In the genomic region with DNA sequence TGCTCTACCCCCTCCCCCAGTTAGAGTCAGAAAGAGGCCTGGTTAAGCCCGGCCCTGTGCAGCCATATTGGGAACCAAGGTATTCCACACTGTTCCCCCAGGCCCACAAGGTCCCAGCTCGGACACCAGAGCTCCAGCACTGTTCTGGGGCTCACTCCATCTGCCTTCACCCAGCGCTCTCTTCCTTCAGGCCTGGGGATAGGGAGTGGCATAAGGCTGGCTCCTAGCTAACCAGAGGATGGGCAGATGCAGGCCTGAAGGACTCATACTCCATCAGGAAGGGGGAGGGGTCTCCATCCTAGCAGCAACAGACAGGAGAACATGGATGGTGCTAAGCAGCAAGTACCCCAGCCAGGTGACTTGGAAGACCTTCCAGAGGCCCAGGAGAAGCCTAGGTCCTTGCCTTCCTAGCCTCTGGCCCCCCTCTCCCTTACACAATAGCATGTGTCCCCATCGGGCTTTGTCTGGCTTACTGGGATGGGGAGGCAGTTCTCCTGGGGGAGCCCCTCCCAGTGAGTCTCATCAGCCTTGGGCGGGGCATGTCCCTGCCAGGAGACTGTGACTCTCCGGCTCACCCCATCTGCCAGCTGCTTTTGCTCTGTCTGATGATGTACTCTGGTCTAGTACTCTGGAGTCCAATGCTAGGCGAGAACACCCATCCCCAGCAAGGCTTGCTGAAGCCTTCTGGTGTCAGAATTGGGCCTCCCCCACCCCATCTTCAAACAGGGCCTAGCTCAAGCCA, we compare ENCODE assay signal across 7 mouse cellular contexts. TPM values are rescaled to one million over a fixed set of nuclear protein-coding genes. Genes with fewer than 3 reads are reported as not detected.
A peak's percentile ranks its signal among the peaks of the same experiment; 100 is the strongest.
DNase-seq lines count a peak whose midpoint lies in the region; ATAC-seq lines count a peak whose summit lies in the region.

No protein-coding gene starts in this region.

- H3K4me1 ChIP-seq in liver, embryonic 11.5 days (replicated peaks; ENCODE audit: control insufficient read depth, insufficient read depth, low read length): peaks cover 10% of the 10 kb centered on the region
- H3K4me1 ChIP-seq in forebrain, embryonic 15.5 days: peaks cover 43% of the 10 kb centered on the region
- peaks cover 35% of the 10 kb centered on the region for H3K4me1 ChIP-seq in liver, embryonic 15.5 days (replicated peaks)

- no peak overlapping the region for H3K27ac ChIP-seq in liver, embryonic 11.5 days (ENCODE audit: low read depth, low read length)
- peak overlapping the region; percentile 79 for H3K27ac ChIP-seq in forebrain, embryonic 15.5 days (replicated peaks)
- no peak overlapping the region for H3K27ac ChIP-seq in liver, embryonic 15.5 days (replicated peaks)

- H3K4me2 ChIP-seq in liver, embryonic 11.5 days: peak overlapping the region; percentile 75
- peak overlapping the region; percentile 87 for H3K4me2 ChIP-seq in forebrain, embryonic 15.5 days (replicated peaks)
- H3K4me2 ChIP-seq in liver, embryonic 15.5 days: peak overlapping the region; percentile 77

- WGBS in liver, embryonic 11.5 days: 65% methylated on average over 7 of the region's 7 CpGs
- 54% methylated on average over 7 of the region's 7 CpGs for WGBS in forebrain, embryonic 15.5 days
- WGBS in liver, embryonic 15.5 days (ENCODE audit: insufficient replicate concordance): 49% methylated on average over 7 of the region's 7 CpGs

- no peaks in the 10 kb centered on the region for H3K9me3 ChIP-seq in liver, embryonic 11.5 days (ENCODE audit: control insufficient read depth, low read length)
- H3K9me3 ChIP-seq in forebrain, embryonic 15.5 days: no peaks in the 10 kb centered on the region
- H3K9me3 ChIP-seq in liver, embryonic 15.5 days (replicated peaks): no peaks in the 10 kb centered on the region

- no peaks in the 10 kb centered on the region for H3K36me3 ChIP-seq in liver, embryonic 11.5 days (ENCODE audit: control insufficient read depth, insufficient read depth, low read length)
- peaks cover 20% of the 10 kb centered on the region for H3K36me3 ChIP-seq in forebrain, embryonic 15.5 days
- H3K36me3 ChIP-seq in liver, embryonic 15.5 days (replicated peaks): no peaks in the 10 kb centered on the region

- H3K9ac ChIP-seq in liver, embryonic 11.5 days (ENCODE audit: low read depth, low read length): no peak overlapping the region
- peak overlapping the region; percentile 96 for H3K9ac ChIP-seq in forebrain, embryonic 15.5 days (replicated peaks)
- H3K9ac ChIP-seq in liver, embryonic 15.5 days: no peak overlapping the region

- DNase-seq in liver, embryonic 11.5 days (ENCODE audit: low spot score): no peak
- no peak for DNase-seq in liver
- DNase-seq in cerebellum, adult 18-20 months: peak; percentile 31 to 38
- DNase-seq in embryo, embryonic 11 days: no peak
- no peak for DNase-seq in adrenal gland, adult 2 months

- no peak for ATAC-seq in liver, embryonic 11.5 days (replicated peaks; ENCODE audit: low FRiP score)
- peak; percentile 6; the same call in 1 of the 2 replicates for ATAC-seq in forebrain, embryonic 15.5 days (replicated peaks)
- no peak for ATAC-seq in liver, embryonic 15.5 days (ENCODE audit: insufficient read depth)

- peaks cover 89% of the 10 kb centered on the region for H3K27me3 ChIP-seq in liver, embryonic 11.5 days (replicated peaks; ENCODE audit: control insufficient read depth, insufficient read depth, low read length)
- peaks cover 27% of the 10 kb centered on the region for H3K27me3 ChIP-seq in forebrain, embryonic 15.5 days
- peaks cover 96% of the 10 kb centered on the region for H3K27me3 ChIP-seq in liver, embryonic 15.5 days

- H3K4me3 ChIP-seq in liver, embryonic 11.5 days (ENCODE audit: low read depth, low read length): no peak overlapping the region; the same call in 1 of the 2 replicates
- H3K4me3 ChIP-seq in forebrain, embryonic 15.5 days: peak overlapping the region; percentile 87
- H3K4me3 ChIP-seq in liver, embryonic 15.5 days (replicated peaks): peak overlapping the region; percentile 58

RNA-seq across cellular contexts. Expression of a gene that starts 1.4 kb away (rescaled TPM):
- 6.0 and 6.2 TPM in 2 replicates for polyA plus RNA-seq in liver, embryonic 11.5 days (2014; fragmentation: Nextera tagmentation; extraction: Ambion mirVana)
- 194 and 203 TPM in 2 replicates for polyA plus RNA-seq in forebrain, embryonic 15.5 days (2015; fragmentation: Nextera tagmentation; extraction: Ambion mirVana)
- polyA plus RNA-seq in liver, embryonic 15.5 days (2015; fragmentation: Nextera tagmentation; extraction: Ambion mirVana): 3.5 and 3.6 TPM in 2 replicates
- total RNA-seq in adrenal gland, adult 2 months (2021): 10 to 100 TPM; 12.6 to 12.9 TPM
- 8.0 and 9.1 TPM in 2 replicates for polyA plus RNA-seq in adrenal gland, adult 2 months (2012; rRNA removed)

RNA-seq across cellular contexts. Expression of a gene that starts 2.1 kb away (rescaled TPM):
- not detected in 2 replicates for polyA plus RNA-seq in liver, embryonic 11.5 days (2014; fragmentation: Nextera tagmentation; extraction: Ambion mirVana)
- 20.5 and 22.0 TPM in 2 replicates for polyA plus RNA-seq in forebrain, embryonic 15.5 days (2015; fragmentation: Nextera tagmentation; extraction: Ambion mirVana)
- 0.39 and 0.91 TPM in 2 replicates for polyA plus RNA-seq in liver, embryonic 15.5 days (2015; fragmentation: Nextera tagmentation; extraction: Ambion mirVana)
- 1 to 10 TPM; 2.4 to 3.6 TPM for total RNA-seq in adrenal gland, adult 2 months (2021)
- 3.7 and 4.0 TPM in 2 replicates for polyA plus RNA-seq in adrenal gland, adult 2 months (2012; rRNA removed)

RNA-seq across cellular contexts. Expression of a gene that starts 6.2 kb away (rescaled TPM):
- 42.4 and 46.3 TPM in 2 replicates for polyA plus RNA-seq in liver, embryonic 11.5 days (2014; fragmentation: Nextera tagmentation; extraction: Ambion mirVana)
- polyA plus RNA-seq in forebrain, embryonic 15.5 days (2015; fragmentation: Nextera tagmentation; extraction: Ambion mirVana): 9.7 and 10.1 TPM in 2 replicates
- polyA plus RNA-seq in liver, embryonic 15.5 days (2015; fragmentation: Nextera tagmentation; extraction: Ambion mirVana): 19.6 and 24.9 TPM in 2 replicates
- not detected for total RNA-seq in adrenal gland, adult 2 months (2021)
- 2.1 and 4.0 TPM in 2 replicates for polyA plus RNA-seq in adrenal gland, adult 2 months (2012; rRNA removed)

RNA-seq across cellular contexts. Expression of a gene that starts 37.9 kb away (rescaled TPM):
- 0.17 and 0.43 TPM in 2 replicates for polyA plus RNA-seq in liver, embryonic 11.5 days (2014; fragmentation: Nextera tagmentation; extraction: Ambion mirVana)
- 0.70 and 0.93 TPM in 2 replicates for polyA plus RNA-seq in forebrain, embryonic 15.5 days (2015; fragmentation: Nextera tagmentation; extraction: Ambion mirVana)
- polyA plus RNA-seq in liver, embryonic 15.5 days (2015; fragmentation: Nextera tagmentation; extraction: Ambion mirVana): 0.15 and 0.23 TPM in 2 replicates
- under 1 TPM in 1 of 2 experiments, not detected in 1; 0.28 TPM for total RNA-seq in adrenal gland, adult 2 months (2021)
- polyA plus RNA-seq in adrenal gland, adult 2 months (2012; rRNA removed): 0.47 and 0.49 TPM in 2 replicates

Comparison
In these comparisons a context has a peak if more than half of its experiments do, and no peak if none do; other contexts are left out.
1. DNase-seq: peak in cerebellum, adult 18-20 months (2 of 2); none in liver, embryonic 11.5 days (single experiment), liver (single experiment), embryo, embryonic 11 days (single experiment) and adrenal gland, adult 2 months (single experiment).
2. RNA of a gene that starts 1.4 kb away (polyA plus RNA-seq): 194 to 203 TPM in forebrain, embryonic 15.5 days; 8.0 to 9.1 TPM in adrenal gland, adult 2 months, 6.0 to 6.2 TPM in liver, embryonic 11.5 days and 3.5 to 3.6 TPM in liver, embryonic 15.5 days; every median in the first group is over 10 times any median in the second.
3. Peak in every context shown above with its lines, with median percentiles within 50 percentile points of each other: H3K4me2 ChIP-seq.